Mouse (Mus musculus): ENCODE results near the gene Hoxb5. TPM values are rescaled to one million over a fixed set of nuclear protein-coding genes. Genes with fewer than 3 reads are reported as not detected.

The Hoxb5 gene
- total and polyA plus RNA-seq, 3 experiments: 0.04 to 0.22 TPM; not detected in 1

DNA sequence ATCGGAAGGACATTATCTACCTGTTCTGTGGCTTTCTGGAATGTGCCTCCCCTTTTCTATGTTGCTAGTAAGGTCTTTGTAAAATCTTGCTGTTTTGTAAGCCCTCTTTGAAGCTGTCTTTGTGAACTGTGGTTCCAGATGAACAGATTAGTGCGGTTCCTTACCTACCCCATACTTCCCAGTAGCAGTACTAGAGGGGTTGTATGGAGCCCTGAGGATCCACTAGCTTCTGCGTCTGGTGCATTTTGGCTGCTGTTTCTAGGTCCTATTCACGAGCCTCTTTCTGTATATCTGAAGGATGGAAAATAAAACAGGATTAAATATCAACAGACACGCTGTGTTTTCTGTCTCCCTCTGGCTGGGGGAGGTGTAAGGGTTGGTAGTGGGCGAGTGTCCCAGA lies 13.3 kb upstream of the Hoxb5 start:
- H3K27me3 ChIP-seq (ENCODE audit: insufficient read depth, low read length): peaks cover 86% of the 10 kb centered on the region
- TF ChIP-seq POLR2AphosphoS5 (IDR thresholded peaks at IDR 0.05; ENCODE audit: insufficient replicate concordance, low read depth, low read length) (no peak), GATA1 (IDR thresholded peaks at IDR 0.05; ENCODE audit: borderline replicate concordance, low read length) (no peak), CTCF (IDR thresholded peaks at IDR 0.05; ENCODE audit: low read depth, low read length) (no peak)
- H3K9me3 ChIP-seq (replicated peaks): no peaks in the 10 kb centered on the region
- H3K4me3 ChIP-seq (ENCODE audit: low read depth, low read length): no peak overlapping the region
- ATAC-seq (ENCODE audit: extremely low read depth, insufficient number of reproducible peaks, low FRiP score, poor library complexity, severe bottlenecking) (no peak), DNase-seq (ENCODE audit: low spot score) (no peak)
- no peaks in the 10 kb centered on the region for H3K36me3 ChIP-seq (replicated peaks)
- peaks cover 5% of the 10 kb centered on the region; the same call in 1 of the 2 replicates for H3K4me1 ChIP-seq (ENCODE audit: insufficient read depth, low read depth, low read length)

- Histone ChIP-seq H3K9me3 (replicated peaks) (no peaks in the 10 kb centered on the region), H3K36me3 (replicated peaks) (no peaks in the 10 kb centered on the region), H3K4me3 (ENCODE audit: low read depth, low read length) (no peak overlapping the region), H3K4me1 (ENCODE audit: insufficient read depth, low read depth, low read length) (peaks cover 7% of the 10 kb centered on the region; the same call in 1 of the 2 replicates), H3K27me3 (ENCODE audit: insufficient read depth, low read length) (peaks cover 86% of the 10 kb centered on the region)
- DNase-seq (ENCODE audit: low spot score) (no peak), ATAC-seq (ENCODE audit: extremely low read depth, insufficient number of reproducible peaks, low FRiP score, poor library complexity, severe bottlenecking) (no peak)
- TF ChIP-seq CTCF (IDR thresholded peaks at IDR 0.05; ENCODE audit: low read depth, low read length): no peak
- TF ChIP-seq POLR2AphosphoS5 (IDR thresholded peaks at IDR 0.05; ENCODE audit: insufficient replicate concordance, low read depth, low read length): no peak
- TF ChIP-seq GATA2 (IDR thresholded peaks at IDR 0.05; ENCODE audit: borderline replicate concordance, low read depth, low read length): no peak
- no peak for TF ChIP-seq GATA1 (IDR thresholded peaks at IDR 0.05; ENCODE audit: borderline replicate concordance, low read length)
- TF ChIP-seq TAL1 (conservative IDR thresholded peaks at IDR 0.05; ENCODE audit: low read depth, low read length): no peak
Measured at GRCm38 (mm10) chr11:96290705-96291355, 12.3 kb upstream of the Hoxb5 start.

DNA sequence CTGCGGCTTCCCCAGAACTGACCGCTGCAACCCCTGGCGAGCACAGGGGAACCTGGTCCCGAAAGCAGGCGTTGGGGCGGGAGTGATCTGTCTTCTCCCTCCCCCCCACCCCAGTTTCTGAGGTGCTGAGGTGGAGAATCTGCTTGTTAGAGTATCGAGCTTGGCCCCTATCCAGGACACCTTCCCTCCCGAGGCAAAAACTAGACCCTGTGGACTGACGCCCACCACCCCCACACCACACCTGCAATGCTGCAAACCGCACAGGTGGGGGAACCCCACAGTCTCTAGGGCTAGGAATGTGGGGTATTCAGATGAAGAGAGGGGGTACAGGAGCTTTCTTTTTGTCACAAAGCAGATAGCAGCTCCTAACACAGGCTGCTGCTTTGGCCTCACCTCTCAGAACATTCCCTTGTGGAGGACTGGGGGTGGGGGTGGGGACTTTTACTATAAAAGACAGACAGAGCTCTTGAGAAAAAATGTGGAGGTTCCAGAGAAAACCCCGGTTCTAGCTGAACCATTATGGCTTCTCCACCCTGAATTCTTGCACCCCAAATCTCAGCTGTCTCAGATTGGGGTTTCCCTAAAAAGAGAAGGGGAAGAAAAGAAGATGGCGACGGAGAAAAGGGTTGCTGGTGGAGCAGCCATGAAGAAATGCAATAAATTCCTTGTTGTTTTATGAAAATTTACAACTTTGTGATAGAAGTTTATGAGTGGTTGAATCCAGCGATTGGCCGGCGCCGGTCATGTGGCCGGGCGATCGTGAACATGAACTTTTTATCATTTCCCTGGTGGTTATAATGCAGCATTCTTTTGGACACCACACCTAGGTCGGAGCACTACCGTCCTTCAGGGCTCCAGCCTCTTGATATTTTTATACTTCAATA lies 11.2 kb upstream of the Hoxb5 start, which contains the start of gene Hoxb6:
Gene Hoxb6 (plus strand): TSS at position 796 of the 884 bp plus-strand sequence.
- Histone ChIP-seq H3K36me3 (replicated peaks) (no peaks in the 10 kb centered on the region), H3K9me3 (replicated peaks) (no peaks in the 10 kb centered on the region), H3K4me1 (ENCODE audit: insufficient read depth, low read depth, low read length) (peaks cover 7% of the 10 kb centered on the region; the same call in 1 of the 2 replicates), H3K4me3 (ENCODE audit: low read depth, low read length) (no peak within 1 kb of the TSS), H3K27me3 (ENCODE audit: insufficient read depth, low read length) (peaks cover 84% of the 10 kb centered on the region)
- no peak for ATAC-seq (ENCODE audit: extremely low read depth, insufficient number of reproducible peaks, low FRiP score, poor library complexity, severe bottlenecking)
- DNase-seq (ENCODE audit: low spot score): no peak
- TF ChIP-seq GATA2 (IDR thresholded peaks at IDR 0.05; ENCODE audit: borderline replicate concordance, low read depth, low read length) (no peak), POLR2AphosphoS5 (IDR thresholded peaks at IDR 0.05; ENCODE audit: insufficient replicate concordance, low read depth, low read length) (no peak), CTCF (IDR thresholded peaks at IDR 0.05; ENCODE audit: low read depth, low read length) (no peak), GATA1 (IDR thresholded peaks at IDR 0.05; ENCODE audit: borderline replicate concordance, low read length) (no peak), TAL1 (conservative IDR thresholded peaks at IDR 0.05; ENCODE audit: low read depth, low read length) (no peak)

- ATAC-seq (ENCODE audit: extremely low read depth, insufficient number of reproducible peaks, low FRiP score, poor library complexity, severe bottlenecking) (no peak), DNase-seq (ENCODE audit: low spot score) (no peak)
- Histone ChIP-seq H3K9me3 (replicated peaks) (no peaks in the 10 kb centered on the region), H3K4me3 (ENCODE audit: low read depth, low read length) (no peak overlapping the region), H3K36me3 (replicated peaks) (no peaks in the 10 kb centered on the region), H3K4me1 (ENCODE audit: insufficient read depth, low read depth, low read length) (peaks cover 7% of the 10 kb centered on the region; the same call in 1 of the 2 replicates), H3K27me3 (ENCODE audit: insufficient read depth, low read length) (peaks cover 77% of the 10 kb centered on the region)
- TF ChIP-seq GATA1 (IDR thresholded peaks at IDR 0.05; ENCODE audit: borderline replicate concordance, low read length): no peak
- TF ChIP-seq POLR2AphosphoS5 (IDR thresholded peaks at IDR 0.05; ENCODE audit: insufficient replicate concordance, low read depth, low read length): no peak
Measured at GRCm38 (mm10) chr11:96292565-96293301, 10.4 kb upstream of the Hoxb5 start.

GRCm38 (mm10) chr11:96293302-96293921 lies 9.7 kb upstream of the Hoxb5 start:
- Histone ChIP-seq H3K27me3 (ENCODE audit: insufficient read depth, low read length) (peaks cover 77% of the 10 kb centered on the region), H3K9me3 (replicated peaks) (no peaks in the 10 kb centered on the region), H3K36me3 (replicated peaks) (no peaks in the 10 kb centered on the region), H3K4me1 (ENCODE audit: insufficient read depth, low read depth, low read length) (peaks cover 7% of the 10 kb centered on the region; the same call in 1 of the 2 replicates), H3K4me3 (ENCODE audit: low read depth, low read length) (no peak overlapping the region)
- DNase-seq (ENCODE audit: low spot score) (no peak), ATAC-seq (ENCODE audit: extremely low read depth, insufficient number of reproducible peaks, low FRiP score, poor library complexity, severe bottlenecking) (no peak)
- no peak for TF ChIP-seq CTCF (IDR thresholded peaks at IDR 0.05; ENCODE audit: low read depth, low read length)
- no peak for TF ChIP-seq POLR2AphosphoS5 (IDR thresholded peaks at IDR 0.05; ENCODE audit: insufficient replicate concordance, low read depth, low read length)
- TF ChIP-seq TAL1 (conservative IDR thresholded peaks at IDR 0.05; ENCODE audit: low read depth, low read length): no peak
- no peak for TF ChIP-seq GATA2 (IDR thresholded peaks at IDR 0.05; ENCODE audit: borderline replicate concordance, low read depth, low read length)
- TF ChIP-seq GATA1 (IDR thresholded peaks at IDR 0.05; ENCODE audit: borderline replicate concordance, low read length): no peak
